Comparison of ENCODE assay signal across 7 mouse cellular contexts in genomic region chr7:118437101-118437802, GRCm38 (mm10). TPM values are rescaled to one million over a fixed set of nuclear protein-coding genes. Genes with fewer than 3 reads are reported as not detected.
DNase-seq lines count a peak whose midpoint lies in the region; ATAC-seq and TF ChIP-seq lines count a peak whose summit lies in the region.

No protein-coding gene starts in this region.

- no peaks in the 10 kb centered on the region for H3K27me3 ChIP-seq in intestine, postnatal 0 days (replicated peaks; ENCODE audit: control insufficient read depth, insufficient read depth, low read length)
- H3K27me3 ChIP-seq in intestine, embryonic 15.5 days (replicated peaks): no peaks in the 10 kb centered on the region
- H3K27me3 ChIP-seq in G1E (ENCODE audit: insufficient read depth, low read length): no peaks in the 10 kb centered on the region
- no peaks in the 10 kb centered on the region for H3K27me3 ChIP-seq in embryonic facial prominence, embryonic 11.5 days (ENCODE audit: control insufficient read depth, insufficient read depth, low read length)
- H3K27me3 ChIP-seq in splenic B cell, adult 2 months (ENCODE audit: control insufficient read depth, insufficient read depth, low read length, poor library complexity, severe bottlenecking): no peaks in the 10 kb centered on the region

- ATAC-seq in intestine, postnatal 0 days: no peak
- ATAC-seq in intestine, embryonic 15.5 days: no peak
- no peak for ATAC-seq in G1E (ENCODE audit: extremely low read depth, insufficient number of reproducible peaks, low FRiP score, poor library complexity, severe bottlenecking)
- ATAC-seq in embryonic facial prominence, embryonic 11.5 days (replicated peaks; ENCODE audit: insufficient number of reproducible peaks, low FRiP score, low TSS enrichment, low read depth): no peak

- H3K9ac ChIP-seq in intestine, postnatal 0 days (ENCODE audit: low read depth, low read length): no peak overlapping the region
- no peak overlapping the region for H3K9ac ChIP-seq in intestine, embryonic 15.5 days
- no peak overlapping the region for H3K9ac ChIP-seq in embryonic facial prominence, embryonic 11.5 days (replicated peaks; ENCODE audit: low read length)

- H3K36me3 ChIP-seq in intestine, postnatal 0 days (ENCODE audit: control insufficient read depth, insufficient read depth): no peaks in the 10 kb centered on the region
- H3K36me3 ChIP-seq in intestine, embryonic 15.5 days: no peaks in the 10 kb centered on the region
- no peaks in the 10 kb centered on the region for H3K36me3 ChIP-seq in G1E (replicated peaks)
- H3K36me3 ChIP-seq in embryonic facial prominence, embryonic 11.5 days (replicated peaks; ENCODE audit: control insufficient read depth, insufficient read depth, low read depth, low read length): no peaks in the 10 kb centered on the region
- no peaks in the 10 kb centered on the region for H3K36me3 ChIP-seq in splenic B cell, adult 2 months (ENCODE audit: control insufficient read depth, insufficient read depth, low read length, poor library complexity, severe bottlenecking)

- 63% methylated on average over 7 of the region's 7 CpGs for WGBS in intestine, postnatal 0 days
- WGBS in intestine, embryonic 15.5 days: 60% methylated on average over 7 of the region's 7 CpGs
- WGBS in embryonic facial prominence, embryonic 11.5 days: 62% methylated on average over 7 of the region's 7 CpGs

- H3K4me3 ChIP-seq in intestine, postnatal 0 days (ENCODE audit: low read depth, low read length): no peak overlapping the region
- no peak overlapping the region for H3K4me3 ChIP-seq in intestine, embryonic 15.5 days (replicated peaks)
- no peak overlapping the region for H3K4me3 ChIP-seq in G1E (ENCODE audit: low read depth, low read length)
- no peak overlapping the region for H3K4me3 ChIP-seq in embryonic facial prominence, embryonic 11.5 days (ENCODE audit: low read depth, low read length)

- H3K9me3 ChIP-seq in intestine, postnatal 0 days (ENCODE audit: control insufficient read depth): no peaks in the 10 kb centered on the region
- no peaks in the 10 kb centered on the region for H3K9me3 ChIP-seq in intestine, embryonic 15.5 days
- no peaks in the 10 kb centered on the region for H3K9me3 ChIP-seq in G1E (replicated peaks)
- H3K9me3 ChIP-seq in embryonic facial prominence, embryonic 11.5 days (replicated peaks; ENCODE audit: control insufficient read depth, low read length): no peaks in the 10 kb centered on the region

- H3K27ac ChIP-seq in intestine, postnatal 0 days (ENCODE audit: low read depth, low read length): no peak overlapping the region
- H3K27ac ChIP-seq in intestine, embryonic 15.5 days: no peak overlapping the region
- no peak overlapping the region for H3K27ac ChIP-seq in embryonic facial prominence, embryonic 11.5 days (replicated peaks; ENCODE audit: low read depth, low read length)

- no peak overlapping the region for H3K4me2 ChIP-seq in intestine, postnatal 0 days (replicated peaks; ENCODE audit: low read depth)
- H3K4me2 ChIP-seq in intestine, embryonic 15.5 days (replicated peaks): no peak overlapping the region
- H3K4me2 ChIP-seq in embryonic facial prominence, embryonic 11.5 days (ENCODE audit: low read depth, low read length): no peak overlapping the region

- DNase-seq in 416B (ENCODE audit: low read depth) (peak; percentile 39), G1E (ENCODE audit: low spot score) (peak; percentile 6)
- peak; percentile 43 for DNase-seq in embryonic facial prominence, embryonic 11.5 days (ENCODE audit: low spot score)
- DNase-seq in splenic B cell, adult 2 months (ENCODE audit: low read depth, low spot score): peak; percentile 43
- no peak for DNase-seq in ovary, postnatal 14 days (ENCODE audit: low spot score)

- peak; percentile 87 for TF ChIP-seq CTCF in intestine, postnatal 0 days (IDR thresholded peaks at IDR 0.05; ENCODE audit: low read depth)
- peak; percentile 75 for TF ChIP-seq CTCF in G1E (IDR thresholded peaks at IDR 0.05; ENCODE audit: low read depth, low read length)

- no peaks in the 10 kb centered on the region for H3K4me1 ChIP-seq in intestine, postnatal 0 days (replicated peaks; ENCODE audit: control insufficient read depth, insufficient read depth, low read length)
- no peaks in the 10 kb centered on the region for H3K4me1 ChIP-seq in intestine, embryonic 15.5 days (replicated peaks)
- no peaks in the 10 kb centered on the region for H3K4me1 ChIP-seq in G1E (ENCODE audit: insufficient read depth, low read depth, low read length)
- no peaks in the 10 kb centered on the region for H3K4me1 ChIP-seq in embryonic facial prominence, embryonic 11.5 days (ENCODE audit: control insufficient read depth, insufficient read depth, low read length)

RNA-seq across cellular contexts. Expression of gene Syt17, which starts 10.8 kb away (rescaled TPM):
- 3.0 and 3.4 TPM in 2 replicates for polyA plus RNA-seq in intestine, postnatal 0 days (2015; fragmentation: Nextera tagmentation; extraction: Ambion mirVana)
- 6.5 and 7.0 TPM in 2 replicates for polyA plus RNA-seq in intestine, embryonic 15.5 days (2015; fragmentation: Nextera tagmentation; extraction: Ambion mirVana)
- total RNA-seq in G1E (2014; fragmentation: Nextera tagmentation) (not detected in 2 replicates), G1E (2017) (not detected in 2 replicates)
- not detected in 2 replicates for polyA plus RNA-seq in G1E (2012)
- polyA plus RNA-seq in embryonic facial prominence, embryonic 11.5 days (2014; fragmentation: Nextera tagmentation; extraction: Ambion mirVana): 2.3 TPM in 2 replicates

RNA-seq across cellular contexts. Expression of gene Itpripl2, which starts 54.5 kb away (rescaled TPM):
- 4.6 and 5.6 TPM in 2 replicates for polyA plus RNA-seq in intestine, postnatal 0 days (2015; fragmentation: Nextera tagmentation; extraction: Ambion mirVana)
- 5.3 and 5.5 TPM in 2 replicates for polyA plus RNA-seq in intestine, embryonic 15.5 days (2015; fragmentation: Nextera tagmentation; extraction: Ambion mirVana)
- total RNA-seq in G1E (2014; fragmentation: Nextera tagmentation) (not detected in 2 replicates), G1E (2017) (under 0.01 and 0.11 TPM in 2 replicates)
- not detected in 2 replicates for polyA plus RNA-seq in G1E (2012)
- polyA plus RNA-seq in embryonic facial prominence, embryonic 11.5 days (2014; fragmentation: Nextera tagmentation; extraction: Ambion mirVana): 1.3 and 1.8 TPM in 2 replicates
